Mouse (Mus musculus) gastrocnemius, postnatal 4 days (tissue): ENCODE data around the gene Fgfr2. TPM values are rescaled to one million over a fixed set of nuclear protein-coding genes. Genes with fewer than 3 reads are reported as not detected.

Source experiments
- DNase-seq, 2 experiments: peaks; one replicate each; pipeline ENCODE4 v3.0.0; 2021 to 2022; ENCODE audit warnings: low spot score in 2 of 2, mixed read lengths in 2 of 2
- total RNA-seq, 2 experiments: library from RNA; stranded (reverse); gene quantifications; 2 replicates each; pipeline ENCODE4 v1.2.3; 2021

Gene Fgfr2
- total RNA-seq, 2 experiments from 2014 or later, result 6.5 to 8.0 TPM

DNA sequence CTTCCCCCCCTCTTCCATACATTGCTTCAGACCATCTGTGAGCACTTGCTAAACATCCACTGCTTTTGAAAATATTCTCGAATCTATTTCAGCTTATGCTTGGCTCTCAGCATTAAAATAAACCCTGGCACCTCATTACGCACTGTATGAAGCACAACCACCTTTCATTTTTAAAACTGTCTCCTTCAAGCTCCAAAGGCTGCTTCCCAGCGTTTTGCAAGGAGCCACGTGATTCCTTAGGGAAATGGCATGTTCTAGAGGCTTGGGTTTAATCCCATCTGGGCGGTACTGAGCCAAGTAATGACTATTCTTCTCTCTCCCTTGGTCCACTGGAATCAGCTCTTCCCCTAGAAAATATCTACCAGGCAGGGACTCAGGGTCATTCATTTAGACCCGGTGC, 1305.2 kb downstream of the Fgfr2 start:
- no peak for DNase-seq

DNA sequence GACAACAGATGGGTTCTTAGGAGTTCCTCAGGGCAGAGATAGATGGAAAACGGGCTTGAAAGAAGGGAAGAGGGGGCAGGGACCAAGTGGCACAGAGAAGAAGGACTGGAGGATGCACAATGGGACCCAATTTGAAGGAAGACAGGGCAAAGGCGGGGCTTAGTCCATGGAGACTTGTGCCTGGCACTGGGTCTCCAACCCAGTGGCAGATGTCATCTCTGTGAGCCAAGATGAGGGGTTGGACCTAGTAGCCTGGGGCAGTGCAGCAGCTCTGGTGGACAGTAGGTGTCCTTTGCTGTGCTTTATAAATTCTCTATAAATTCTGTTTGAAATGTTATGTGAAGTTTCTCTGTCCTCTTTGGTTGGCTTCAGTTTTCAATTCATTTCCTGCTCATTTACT, 1306.5 kb downstream of the Fgfr2 start:
- no peak for DNase-seq

DNA sequence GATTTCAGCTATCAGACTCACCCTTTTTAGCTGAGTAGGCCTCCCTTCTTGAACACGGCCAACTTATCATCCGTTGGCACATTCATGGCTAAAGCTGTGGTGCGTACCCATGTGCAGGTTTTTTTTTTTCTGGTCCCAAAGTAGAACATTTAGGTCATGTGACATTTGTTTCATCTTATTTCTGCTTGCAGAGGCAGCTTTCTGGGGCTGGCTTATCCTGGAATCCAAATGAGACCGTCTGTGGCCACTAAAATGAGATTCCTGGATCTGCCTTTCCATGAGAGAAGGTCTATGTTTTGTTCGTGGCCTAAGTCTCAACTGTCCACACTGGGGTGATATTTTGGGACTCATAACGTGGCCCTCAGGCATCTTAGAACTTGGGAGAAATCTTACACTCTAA, 1311.0 kb downstream of the Fgfr2 start:
- DNase-seq, result no peak

DNA sequence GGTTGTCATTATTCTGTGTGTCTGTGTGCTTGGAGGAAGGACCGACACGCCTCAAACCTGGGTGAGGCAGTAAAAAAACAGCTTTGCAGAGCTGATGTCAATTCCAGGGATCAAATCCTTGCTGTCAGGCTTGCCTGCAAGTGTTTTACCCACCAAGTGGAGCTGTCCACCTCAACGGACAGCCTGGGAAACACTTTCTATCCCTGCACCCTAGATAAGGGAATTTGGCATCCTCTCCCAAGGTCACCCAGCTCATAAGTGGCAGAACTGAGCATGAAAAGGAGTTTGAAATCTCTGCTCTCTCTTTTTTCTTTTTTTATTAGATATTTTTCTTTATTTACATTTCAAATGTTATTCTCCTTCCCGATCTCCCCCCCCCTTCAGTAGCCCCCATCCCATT, 1312.2 kb downstream of the Fgfr2 start:
- no peak for DNase-seq

DNA sequence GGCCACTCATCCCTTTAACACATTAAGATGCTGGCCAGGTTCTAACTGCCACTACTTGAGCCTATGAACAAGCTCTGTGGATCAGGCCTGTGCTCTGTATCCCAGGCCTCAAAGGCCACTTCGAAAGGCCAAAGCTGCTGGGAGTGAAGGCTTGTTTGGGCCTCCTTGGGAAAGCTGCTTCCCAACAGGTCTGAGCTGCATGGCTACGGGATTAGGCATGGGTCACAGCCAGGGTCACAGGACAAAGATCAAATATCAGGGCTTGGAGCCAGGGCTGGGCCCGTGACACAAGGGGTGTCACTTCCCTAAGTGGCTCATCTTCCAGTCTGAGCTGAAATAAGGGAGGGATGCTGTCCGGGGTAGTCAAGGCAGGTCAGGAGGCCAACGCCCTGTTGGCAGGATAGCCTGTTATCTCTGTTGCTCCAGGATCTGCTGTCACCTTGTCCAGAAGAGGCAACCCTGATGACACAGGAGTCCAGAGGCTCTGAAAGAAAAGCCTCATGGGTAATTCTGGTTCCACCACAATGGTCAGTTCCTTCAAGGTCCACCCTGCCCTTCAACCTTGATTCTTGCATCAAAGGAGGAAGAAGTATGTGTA, 1313.5 kb downstream of the Fgfr2 start:
- no peak for DNase-seq

DNA sequence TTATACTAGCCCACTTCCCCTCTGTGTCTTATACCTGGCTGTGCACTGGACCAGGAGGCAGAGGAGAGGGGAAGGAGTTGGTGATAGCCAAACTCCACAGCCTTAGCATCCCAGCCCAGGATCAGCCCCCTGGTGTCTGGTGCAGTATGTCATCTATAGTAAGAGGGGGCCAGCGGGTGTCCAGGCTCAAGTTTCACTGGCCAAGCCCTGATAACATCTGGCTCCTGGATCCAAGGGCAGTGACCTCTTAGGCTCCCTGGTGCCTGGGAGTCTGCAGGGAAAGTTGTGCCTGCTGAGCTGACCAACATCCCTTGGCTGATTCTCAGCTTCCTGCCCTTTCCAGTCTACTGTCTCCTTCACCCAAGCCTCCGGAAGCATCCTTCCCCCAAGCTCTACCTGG, 1315.9 kb downstream of the Fgfr2 start:
- no peak for DNase-seq

DNA sequence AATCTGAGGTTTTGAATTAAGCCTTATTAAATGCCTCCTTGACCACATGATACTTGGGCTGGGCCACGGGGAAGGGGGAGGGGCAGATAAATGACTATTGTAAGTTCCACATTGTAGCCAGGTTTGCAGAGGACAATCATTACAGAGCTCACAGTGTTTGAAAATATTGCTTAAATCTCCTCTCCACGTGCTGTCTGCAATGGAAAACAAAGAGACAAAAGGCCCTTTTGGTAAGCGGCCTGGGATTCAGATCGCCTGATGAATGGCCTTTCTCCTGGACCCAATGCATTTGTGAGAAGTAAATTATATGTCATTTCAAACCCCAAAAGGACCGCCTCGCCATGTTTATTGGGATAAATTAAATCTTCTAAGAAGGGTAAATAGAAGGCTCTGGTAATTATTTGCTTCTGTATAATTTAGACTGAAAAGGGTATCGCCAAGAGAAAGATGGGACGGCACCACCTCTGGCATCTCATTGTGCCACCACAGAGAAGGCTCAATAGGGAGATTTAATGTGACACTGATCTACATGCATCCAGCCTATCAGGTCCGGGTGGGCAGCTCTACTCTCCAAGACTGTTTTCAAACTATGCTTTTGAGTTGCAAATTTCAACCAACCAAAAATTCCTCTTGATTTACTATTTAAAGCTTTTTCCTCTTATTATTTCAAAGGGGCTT, 1317.5 kb downstream of the Fgfr2 start:
- no peak for DNase-seq

DNA sequence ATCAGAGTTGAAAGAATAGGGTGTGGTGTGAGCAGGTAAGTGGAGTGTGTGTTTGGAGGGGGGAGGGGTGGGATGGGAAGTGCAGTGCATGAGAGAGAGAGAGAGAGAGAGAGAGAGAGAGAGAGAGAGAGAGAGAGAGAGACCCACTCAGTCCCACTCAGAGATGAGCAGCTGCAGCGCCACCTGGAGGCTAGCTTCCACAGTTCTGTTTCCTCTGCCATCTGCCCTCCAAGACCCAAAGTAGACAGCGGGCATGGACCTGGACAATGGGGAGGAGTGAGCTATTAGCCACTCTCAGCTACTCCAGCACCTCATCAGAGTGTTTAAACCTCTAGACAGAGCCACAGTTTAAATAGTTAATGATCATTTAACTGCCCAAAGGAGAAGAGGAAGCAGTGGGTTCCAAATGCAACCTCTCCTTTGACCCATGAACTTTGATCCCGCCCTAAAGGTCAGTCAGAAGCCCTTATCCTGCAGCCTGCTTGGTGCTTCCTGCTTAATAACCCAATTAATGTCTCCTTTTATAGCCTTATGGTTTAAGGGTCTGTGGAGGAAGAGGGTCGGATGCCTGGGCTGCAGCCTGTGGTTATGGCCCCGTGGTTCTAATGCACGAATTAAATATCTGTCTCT, 1322.6 kb downstream of the Fgfr2 start:
- no peak for DNase-seq

DNA sequence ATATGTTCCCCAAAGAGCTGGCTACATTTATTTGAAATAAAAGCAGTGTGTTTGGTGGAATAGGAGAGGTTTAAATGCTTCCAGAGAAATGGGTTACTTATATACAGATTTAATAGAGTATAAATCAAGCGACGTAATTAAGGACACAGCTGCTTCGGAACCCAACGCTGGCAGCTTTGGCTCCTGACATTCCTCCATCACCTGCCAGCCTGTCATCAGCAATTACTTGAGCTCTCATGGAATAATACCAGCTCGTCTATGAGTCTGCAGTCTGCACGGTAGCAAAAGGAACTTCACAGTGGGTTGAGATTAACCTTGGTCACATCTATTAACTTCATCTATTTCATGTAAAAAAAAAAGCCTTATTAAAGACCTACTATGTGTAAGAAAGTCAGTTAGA, 1326.0 kb downstream of the Fgfr2 start:
- no peak for DNase-seq

DNA sequence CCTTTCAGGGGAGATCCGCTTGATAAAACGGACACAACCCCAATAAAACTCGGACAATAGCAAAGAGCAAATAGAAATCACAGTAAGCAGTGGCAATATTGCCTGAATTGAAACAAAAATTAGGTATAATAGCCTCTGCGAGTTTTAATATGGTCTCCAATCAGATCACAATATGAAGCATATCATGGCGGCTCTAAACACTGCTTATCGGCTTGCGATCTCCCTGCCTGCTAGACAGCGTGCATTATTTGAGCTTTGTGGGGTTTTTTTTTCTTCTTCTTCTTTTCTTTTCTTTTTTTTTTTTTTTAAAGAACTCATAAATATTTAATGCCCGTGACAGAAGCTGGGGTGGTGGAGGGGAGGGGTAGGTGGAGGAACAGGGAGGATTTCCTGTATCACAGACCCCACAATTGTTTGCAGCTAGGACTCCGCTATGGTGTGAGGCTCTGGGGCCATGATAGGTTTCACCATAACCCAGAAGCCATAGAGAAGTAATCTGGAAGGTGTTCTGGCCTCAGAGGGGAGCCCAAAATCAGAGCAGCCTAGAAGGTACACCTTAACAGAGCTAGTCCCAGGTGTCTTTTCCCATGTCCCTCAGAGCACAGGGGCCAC, 1334.4 kb downstream of the Fgfr2 start:
- DNase-seq, result no peak

DNA sequence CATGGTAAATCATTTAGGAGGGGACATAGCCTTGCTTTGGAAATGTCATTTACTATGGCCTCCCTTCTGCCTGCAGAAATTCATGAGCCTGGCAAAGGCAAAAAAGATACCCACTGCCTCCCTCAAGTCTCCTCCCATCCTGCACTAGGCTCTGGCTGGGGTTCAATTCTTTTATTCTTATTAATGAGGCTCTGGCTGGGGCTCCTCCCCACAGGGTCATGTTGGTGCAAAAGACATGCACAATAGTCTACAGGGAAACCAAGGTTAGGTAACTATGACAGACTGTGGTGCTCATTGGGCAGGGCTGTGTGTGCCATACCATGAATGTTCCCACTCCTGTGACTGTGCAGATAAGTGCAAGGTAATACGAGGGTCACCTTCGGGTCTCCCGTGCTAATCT, 1337.4 kb downstream of the Fgfr2 start:
- no peak for DNase-seq

DNA sequence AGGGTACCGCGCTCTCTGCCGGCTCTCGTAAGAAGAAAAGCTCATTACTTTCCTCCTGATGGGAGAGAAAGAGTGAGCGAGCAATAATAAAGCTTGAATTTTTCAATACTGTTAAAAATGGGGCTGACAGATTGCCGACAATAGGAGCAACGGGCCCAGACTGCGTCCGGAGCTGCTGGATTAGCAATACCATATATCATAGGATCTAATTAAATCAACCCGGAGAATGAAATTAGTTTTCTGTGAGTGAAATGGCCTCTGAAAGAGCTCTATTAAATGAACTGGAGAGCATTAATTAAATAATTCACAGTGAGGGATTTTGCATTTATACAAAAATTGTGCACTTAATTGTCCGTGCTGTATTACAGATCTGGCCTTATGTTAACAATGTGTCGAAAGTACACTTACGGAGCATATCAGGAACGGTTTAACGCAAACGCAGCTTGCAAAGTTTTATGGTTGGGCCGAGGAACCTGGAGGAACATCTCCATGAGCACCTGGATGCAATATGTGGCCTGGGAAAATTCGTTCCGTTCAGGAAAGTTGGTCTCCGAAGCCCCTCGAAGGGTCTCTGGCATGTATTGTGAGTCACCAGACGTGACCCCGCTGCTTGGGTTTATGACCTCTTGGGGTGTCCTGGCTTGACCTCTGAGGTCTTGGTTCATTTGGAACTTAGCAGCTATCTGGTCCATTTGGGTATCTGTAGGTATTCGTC, 1344.7 kb downstream of the Fgfr2 start:
- DNase-seq, result no peak

DNA sequence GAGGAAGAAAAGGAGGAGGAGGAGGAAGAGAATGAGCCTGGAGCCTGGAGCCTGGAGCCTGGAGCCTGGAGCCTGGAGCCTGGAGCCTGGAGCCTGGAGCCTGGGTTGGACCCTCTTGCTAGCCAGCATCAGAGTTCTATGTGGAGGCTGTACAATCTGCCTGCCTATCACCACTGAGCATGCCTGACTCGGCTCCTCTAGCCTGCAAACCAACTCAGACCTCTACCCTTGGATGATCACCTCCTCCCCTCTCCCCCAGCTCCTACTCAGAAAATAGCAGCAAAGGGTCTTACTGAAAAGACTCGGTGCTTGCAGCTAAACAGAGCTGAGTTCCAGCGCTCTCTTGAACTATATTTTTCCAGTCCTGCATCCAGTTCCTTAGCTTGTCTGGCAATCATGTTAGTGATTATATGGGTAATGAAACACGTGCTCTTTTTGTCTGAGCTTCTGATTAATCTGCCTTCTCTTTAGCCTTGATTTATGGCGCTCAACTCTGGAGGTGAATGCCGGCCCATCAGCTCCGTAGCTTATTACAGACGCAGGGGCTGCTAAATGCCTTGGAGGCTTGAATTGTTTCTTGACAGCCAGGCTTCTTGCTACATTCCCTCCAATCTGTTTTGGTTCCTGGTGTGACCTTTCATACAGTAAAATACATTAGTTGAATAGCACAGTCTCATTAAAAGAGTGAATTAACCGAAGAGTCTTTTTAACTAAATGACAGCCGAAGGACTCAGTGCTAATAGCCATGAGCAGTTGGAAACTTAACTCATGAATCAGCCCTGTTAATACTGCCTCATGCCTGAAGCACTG, 1345.5 kb downstream of the Fgfr2 start:
- no peak for DNase-seq

DNA sequence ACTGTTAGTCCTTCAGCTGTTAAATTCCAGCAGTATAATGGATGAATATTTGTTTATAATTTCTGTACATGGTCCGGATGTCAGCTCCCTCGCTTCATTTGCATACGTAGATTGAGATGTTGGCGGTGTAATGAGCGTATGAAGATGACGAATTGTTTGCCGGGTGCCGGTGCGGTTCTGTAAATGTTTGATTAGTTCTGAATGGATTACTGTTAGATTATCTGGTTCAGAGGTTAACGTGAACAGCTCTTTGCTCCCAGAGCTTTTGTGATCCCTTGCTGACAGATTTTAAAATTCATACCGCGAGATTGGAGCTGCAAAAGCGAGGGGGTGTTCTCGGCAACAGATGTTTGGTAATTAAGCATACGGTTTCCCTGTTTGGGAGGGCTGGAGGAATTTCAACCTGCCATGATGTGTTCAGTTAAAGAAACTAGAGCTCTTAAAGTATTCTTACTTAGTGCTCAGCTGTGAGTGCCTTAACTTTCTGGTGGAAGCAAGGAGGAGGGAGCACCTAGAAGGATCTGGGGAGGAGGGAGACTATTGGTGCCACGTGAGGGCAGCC, 1346.9 kb downstream of the Fgfr2 start:
- DNase-seq, result no peak

DNA sequence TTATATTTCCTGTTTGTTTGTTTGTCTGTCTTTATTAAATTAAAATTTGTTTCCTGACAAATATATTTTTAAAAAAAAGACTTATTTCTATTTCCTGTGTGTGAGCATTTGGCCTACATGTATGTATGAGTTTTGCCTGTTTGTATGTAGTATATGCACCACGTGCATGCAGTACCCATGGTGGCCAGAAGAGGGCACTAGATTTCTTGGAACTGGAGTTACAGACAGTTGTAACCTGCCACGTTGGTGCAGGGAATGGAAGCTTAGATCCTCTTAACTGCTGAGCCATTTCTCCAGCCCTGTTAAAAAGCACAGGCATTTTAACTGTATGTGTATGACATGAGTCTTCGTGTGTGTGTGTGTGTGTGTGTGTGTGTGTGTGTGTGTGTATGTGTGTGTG, 1365.2 kb downstream of the Fgfr2 start:
- DNase-seq, result no peak

DNA sequence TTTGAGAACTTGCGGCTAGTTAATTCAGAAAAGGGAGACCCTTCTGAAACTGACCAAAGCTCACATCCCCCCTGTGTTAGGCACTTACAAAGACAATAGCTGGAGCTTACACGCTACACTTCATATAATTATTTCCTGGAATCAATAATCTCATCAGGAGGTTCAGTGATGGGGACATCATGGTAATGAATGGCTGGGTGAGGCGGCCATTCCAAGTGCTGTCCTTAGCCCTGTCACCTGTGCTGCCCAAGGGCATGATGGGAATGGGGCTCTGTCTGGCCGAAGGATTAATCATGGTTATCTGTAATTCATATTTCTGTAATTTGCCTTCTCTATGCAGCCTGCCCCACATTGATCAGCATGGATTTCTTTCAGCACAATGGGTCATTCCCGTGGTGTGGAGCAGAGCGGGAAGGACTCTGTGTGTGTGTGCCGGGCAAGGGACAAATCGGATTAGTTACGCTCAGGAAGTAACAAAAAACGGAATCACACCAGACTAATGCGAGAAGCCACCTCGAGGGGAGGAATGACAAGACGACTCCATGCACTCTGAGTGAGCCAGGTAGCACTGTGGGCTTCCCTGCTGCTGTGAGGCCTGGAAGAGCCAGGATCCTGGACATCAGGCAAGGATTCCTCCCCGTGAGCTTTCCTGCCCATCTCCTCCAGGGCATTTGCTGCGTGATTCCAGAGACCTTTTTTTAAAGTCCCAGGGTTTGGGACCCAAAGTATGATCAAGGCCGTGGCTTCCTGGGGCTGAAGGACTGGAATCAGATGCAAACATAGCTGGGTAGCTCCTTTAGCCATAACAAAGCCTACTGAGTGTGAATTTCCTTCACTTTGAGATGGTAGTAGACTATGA, 1375.8 kb downstream of the Fgfr2 start:
- DNase-seq, result no peak

DNA sequence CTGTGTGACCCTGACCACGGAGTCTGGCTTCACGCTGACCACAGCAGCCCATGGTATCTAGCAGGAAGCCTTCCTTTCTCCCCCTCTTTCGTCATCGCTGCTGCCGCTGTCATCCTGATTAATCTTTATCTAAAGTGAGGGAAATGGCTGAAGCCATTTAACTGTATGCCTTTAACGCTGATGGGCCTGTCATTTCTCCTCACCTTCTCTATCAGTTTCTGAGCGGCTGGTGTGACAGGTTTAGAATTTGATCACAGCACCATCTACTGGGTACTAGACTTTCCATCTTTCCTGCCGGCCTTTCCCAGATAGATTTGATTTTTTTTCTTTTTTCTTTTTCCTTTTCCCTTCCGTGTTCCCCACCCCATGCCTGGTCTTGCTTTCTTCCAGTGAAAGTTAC, 1376.4 kb downstream of the Fgfr2 start:
- no peak for DNase-seq

DNA sequence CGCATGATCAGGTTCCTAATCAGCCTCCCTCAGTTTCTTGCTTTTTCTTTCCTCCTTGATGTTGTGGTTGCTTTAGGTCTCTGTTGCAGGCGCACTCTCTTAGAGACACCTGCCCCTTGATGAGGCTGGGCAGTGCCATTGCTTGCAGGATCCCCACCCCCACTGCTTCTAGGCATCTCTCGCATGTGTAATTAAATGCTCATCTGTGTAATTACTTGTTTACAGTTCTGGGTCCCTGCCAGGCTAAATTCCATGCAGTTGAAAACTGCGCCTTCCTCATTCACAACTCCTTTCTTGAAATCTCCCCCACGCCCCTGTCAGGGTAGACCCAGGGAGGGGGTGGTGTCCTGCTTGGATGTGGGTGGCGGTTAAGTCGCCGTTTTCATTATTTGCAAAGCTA, 1380.0 kb downstream of the Fgfr2 start:
- DNase-seq, result no peak

DNA sequence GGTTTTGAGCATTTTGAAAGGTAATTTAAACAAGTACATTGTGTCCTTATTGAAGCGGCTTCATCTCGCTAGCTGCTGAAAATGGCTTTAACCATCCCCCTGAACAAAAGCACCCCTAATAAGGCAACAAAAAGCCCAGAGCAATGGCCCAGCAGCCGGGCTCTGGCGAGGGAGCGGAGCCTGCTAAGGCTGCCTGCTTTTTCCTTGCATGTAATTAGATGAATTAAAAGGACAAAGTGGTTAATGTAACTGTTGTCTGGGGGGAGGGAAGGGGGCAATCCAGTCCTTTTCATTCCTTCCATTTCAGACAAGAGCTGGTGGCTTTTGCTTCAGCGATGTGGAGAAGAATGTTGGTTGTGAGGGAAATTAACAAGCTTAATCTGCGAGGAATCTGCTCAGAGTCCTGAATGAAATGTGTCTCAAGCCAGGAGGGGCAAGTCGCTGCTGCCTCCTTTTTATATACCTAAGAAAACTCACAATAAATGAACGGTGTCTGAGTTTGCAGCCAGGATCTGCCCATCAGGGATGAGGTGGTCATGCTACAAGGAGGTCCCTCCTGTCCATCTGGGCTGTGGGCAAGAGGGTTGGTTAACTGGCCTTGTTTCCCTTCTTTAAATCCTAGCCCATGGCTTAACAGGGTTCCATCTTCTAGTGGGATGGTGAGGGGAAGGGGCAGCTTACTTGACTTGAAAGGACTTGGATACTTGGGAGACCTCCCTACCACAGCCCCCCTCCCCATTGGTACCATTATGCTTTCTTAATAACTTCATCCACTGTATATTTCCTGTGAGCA, 1400.2 kb downstream of the Fgfr2 start:
- no peak for DNase-seq
